Mouse (Mus musculus) bone marrow macrophage, adult 2 months (primary cell): ENCODE measurements around the gene Slc4a2.

Experiments used
- CTCF ChIP-seq: IDR thresholded peaks from 2 replicates; pipeline ENCODE4 v1.5.1; 2012; ENCODE audit warnings: low read depth, mild to moderate bottlenecking, low read length, moderate library complexity
- POLR2A ChIP-seq: IDR thresholded peaks from 2 replicates; pipeline ENCODE4 v1.6.1; 2012; ENCODE audit warnings: mild to moderate bottlenecking, low read depth, low read length, borderline replicate concordance

DNA sequence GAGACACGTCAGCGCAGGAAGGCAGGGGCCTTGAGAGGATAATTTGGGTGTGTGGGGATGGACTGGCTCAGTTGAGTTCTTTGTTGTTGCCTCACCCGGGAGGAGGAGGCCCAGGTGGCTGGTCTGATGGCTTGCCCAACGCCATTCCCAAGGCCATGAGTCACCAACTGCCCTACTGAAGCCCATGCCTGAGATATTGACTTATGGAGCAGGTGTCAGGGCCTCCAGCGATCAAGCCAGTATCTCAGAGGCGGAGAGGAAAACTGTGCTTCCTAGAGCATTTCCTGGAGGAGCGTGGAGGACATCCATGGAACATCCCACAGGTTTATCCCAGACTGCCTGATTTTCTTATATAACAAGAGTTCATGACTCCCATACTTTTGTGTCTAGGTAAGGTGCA, 30.9 kb upstream of the Slc4a2 start:
- TF ChIP-seq CTCF (no peak), POLR2A (no peak)
